Mouse (Mus musculus): ENCODE results near the gene Rbp3.

DNA sequence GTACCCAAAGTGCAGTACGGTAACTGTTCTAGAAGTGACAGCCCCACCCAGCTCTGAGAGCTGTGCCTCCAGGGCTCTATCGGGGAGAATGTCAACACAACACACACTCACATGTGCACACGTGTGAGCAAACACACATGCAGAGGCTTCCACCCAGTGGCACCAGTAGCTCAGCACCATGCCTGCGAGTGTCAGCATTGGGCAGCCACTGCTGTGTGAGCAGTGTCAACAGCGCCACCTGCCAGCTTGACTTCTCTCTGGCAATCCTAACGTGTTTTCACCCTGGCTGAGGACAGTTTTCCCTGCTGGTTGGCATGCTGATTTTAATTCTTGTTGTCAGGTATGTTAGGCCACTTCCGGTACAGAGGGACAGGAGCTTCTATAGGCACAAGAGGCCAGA lies 18.9 kb downstream of the Rbp3 start:
- TF ChIP-seq NELFE (IDR thresholded peaks at IDR 0.05; ENCODE audit: low read depth, low read length) (no peak), CTCF (IDR thresholded peaks at IDR 0.05 in 2 of 3, conservative IDR thresholded peaks at IDR 0.05 in 1 of 3; ENCODE audit: control insufficient read depth in 1 of 3, insufficient read depth in 1 of 3, low read depth in 2 of 3, low read length in 3 of 3, poor library complexity in 1 of 3, severe bottlenecking in 1 of 3) (no peak)
